Mouse (Mus musculus) spleen, adult 10 weeks (tissue): ENCODE results near the gene Elfn2. TPM values are rescaled to one million over a fixed set of nuclear protein-coding genes. Genes with fewer than 3 reads are reported as not detected.

Experiments used
- polyA plus RNA-seq: library from polyadenylated mRNA; stranded (reverse); fragments of 350-450 nt; fragmentation: Illumina TruSeq; extraction: RNeasy Lipid Tissue Mini Kit (QIAGEN cat#74804); gene quantifications from one replicate; pipeline ENCODE4 v1.2.3, GENCODE M21; 2015; ENCODE audit warnings: low replicate concordance; ENCODE audit not compliant: insufficient read depth

Gene Elfn2
- polyA plus RNA-seq = 0.08 TPM

GRCm38 (mm10) chr15:78718290-78719250, at the start of gene Elfn2:
Gene Elfn2 (minus strand): TSS chr15:78718771.

Other genes with a start within 250 kb of the Elfn2 start
- gene Il2rb, start 223.5 kb downstream of the Elfn2 start, polyA plus RNA-seq = 38.7 TPM
- 8.9 TPM for gene C1qtnf6, start 187.4 kb downstream of the Elfn2 start, polyA plus RNA-seq
- not detected for gene Sstr3, start 174.1 kb downstream of the Elfn2 start, polyA plus RNA-seq
- 232 TPM for gene Rac2, start 146.0 kb downstream of the Elfn2 start, polyA plus RNA-seq
- gene Cyth4, start 121.7 kb downstream of the Elfn2 start, polyA plus RNA-seq = 128 TPM
- gene Mfng, start 54.7 kb upstream of the Elfn2 start, polyA plus RNA-seq = 33.7 TPM
- 0.91 TPM for gene Card10, start 84.3 kb upstream of the Elfn2 start, polyA plus RNA-seq
- 3.2 TPM for gene Cdc42ep1, start 123.9 kb upstream of the Elfn2 start, polyA plus RNA-seq
- gene Lgals2, start 136.8 kb upstream of the Elfn2 start, polyA plus RNA-seq = 0.51 TPM
- 20.3 TPM for gene Gga1, start 158.4 kb upstream of the Elfn2 start, polyA plus RNA-seq
- not detected for gene Gm49510, start 180.9 kb upstream of the Elfn2 start, polyA plus RNA-seq
- 39.0 TPM for gene Sh3bp1, start 181.0 kb upstream of the Elfn2 start, polyA plus RNA-seq
- 6.3 TPM for gene Pdxp, start 195.1 kb upstream of the Elfn2 start, polyA plus RNA-seq
- gene Lgals1, start 208.0 kb upstream of the Elfn2 start, polyA plus RNA-seq = 71.2 TPM
- 16.0 TPM for gene Nol12, start 216.2 kb upstream of the Elfn2 start, polyA plus RNA-seq
- 7.8 TPM for gene Triobp, start 229.0 kb upstream of the Elfn2 start, polyA plus RNA-seq